Mouse (Mus musculus) adrenal gland, adult 2 months (tissue): ENCODE measurements around the gene Dlgap5. TPM values are rescaled to one million over a fixed set of nuclear protein-coding genes. Genes with fewer than 3 reads are reported as not detected.
A peak's percentile ranks its signal among the peaks of the same experiment; 100 is the strongest.

Source experiments
- DNase-seq: peaks from one replicate; pipeline ENCODE4 v3.0.0; 2021
- polyA plus RNA-seq: library from polyadenylated mRNA; depleted of rRNA; stranded (reverse); fragments of >200 nt; gene quantifications from 2 replicates; pipeline ENCODE4 v1.2.3, GENCODE M21; 2012; rRNA removed
- total RNA-seq, 2 experiments: library from RNA; stranded (reverse); gene quantifications; 2 replicates each; pipeline ENCODE4 v1.2.3; 2021

Gene Dlgap5
- total and polyA plus RNA-seq, 3 experiments = 0.27 to 1.4 (median 1.1) TPM

DNA sequence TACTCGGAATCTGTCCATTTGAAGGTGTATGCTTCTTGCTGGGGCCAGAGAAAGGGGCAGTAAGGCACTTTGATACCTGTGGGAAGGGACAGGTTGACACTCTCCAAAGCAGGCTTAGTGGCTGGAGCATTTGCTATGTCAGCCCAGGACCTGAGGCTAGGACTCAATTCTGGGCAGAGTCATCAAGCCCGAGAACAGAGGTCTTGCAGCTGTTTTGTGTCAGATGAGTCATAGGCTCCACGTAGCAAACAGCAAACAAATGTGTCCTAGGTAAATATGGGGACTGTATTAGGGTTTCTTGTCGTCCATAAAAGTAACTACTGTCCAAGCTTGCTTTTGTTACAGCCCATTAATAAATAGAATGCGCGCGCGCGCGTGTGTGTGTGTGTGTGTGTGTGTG is 65.9 kb downstream of the Dlgap5 start:
- no peak for DNase-seq

DNA sequence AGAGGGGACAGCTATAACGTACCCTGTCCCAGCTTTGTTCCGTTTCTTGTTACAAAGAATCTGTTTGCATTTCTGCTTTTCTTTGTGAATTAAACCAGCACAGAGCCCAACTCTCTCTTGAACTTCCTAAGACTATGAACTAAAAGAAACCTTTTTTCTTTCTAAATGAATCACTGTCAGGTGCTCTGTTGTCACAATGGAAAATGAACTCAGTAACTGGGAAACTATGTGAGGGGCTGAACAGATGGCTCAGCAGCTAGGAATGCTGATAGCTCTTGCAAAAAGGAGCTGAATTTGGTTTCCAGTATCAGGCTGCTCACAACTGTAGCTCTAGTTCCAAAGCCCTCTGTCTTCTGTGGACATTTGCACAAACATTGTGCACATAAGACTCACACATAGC is 67.2 kb downstream of the Dlgap5 start:
- DNase-seq = no peak

DNA sequence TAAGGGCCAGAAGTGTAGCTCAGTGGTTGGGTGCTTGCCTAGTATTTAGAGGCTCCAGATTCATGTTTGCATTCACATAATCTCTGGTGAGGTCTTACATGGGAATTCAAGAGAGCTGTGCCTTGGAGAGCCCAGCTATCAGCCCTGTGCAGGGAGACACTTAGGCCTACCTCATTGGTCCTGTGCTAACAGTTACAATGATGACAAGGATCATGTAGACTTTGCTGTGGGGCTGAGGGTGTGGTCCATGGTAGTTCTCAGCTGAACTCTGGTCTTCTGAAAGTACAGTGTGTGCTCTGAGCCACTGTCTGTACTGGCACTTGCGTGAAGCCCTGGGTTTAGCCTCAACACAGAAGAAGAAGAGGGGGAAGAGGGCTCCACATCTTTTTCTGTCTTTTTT is 71.5 kb downstream of the Dlgap5 start:
- DNase-seq = no peak

DNA sequence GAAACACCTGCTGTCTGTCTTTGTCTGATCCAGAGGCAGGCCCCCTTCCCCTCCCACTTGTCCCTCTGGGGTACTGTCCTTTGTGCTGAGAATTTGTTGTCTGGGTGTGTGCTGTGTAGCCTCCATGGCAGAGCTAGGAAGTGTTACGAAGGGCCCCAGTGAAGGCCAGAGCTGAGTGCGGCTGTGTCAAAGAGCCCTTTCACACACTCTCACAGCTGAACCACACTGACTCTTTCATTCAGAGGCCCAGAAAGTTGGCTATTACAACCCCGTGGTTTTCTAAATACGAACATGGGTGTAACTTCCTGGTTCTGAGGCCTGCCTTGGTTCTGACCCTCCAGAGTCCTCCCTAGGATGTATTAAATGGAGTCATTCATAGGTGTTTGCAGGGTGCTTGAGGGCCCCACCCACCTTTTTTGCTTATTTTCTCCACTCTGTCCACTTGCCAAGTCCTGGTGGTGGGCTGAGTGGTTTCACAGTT is 76.4 kb downstream of the Dlgap5 start:
- DNase-seq = no peak

DNA sequence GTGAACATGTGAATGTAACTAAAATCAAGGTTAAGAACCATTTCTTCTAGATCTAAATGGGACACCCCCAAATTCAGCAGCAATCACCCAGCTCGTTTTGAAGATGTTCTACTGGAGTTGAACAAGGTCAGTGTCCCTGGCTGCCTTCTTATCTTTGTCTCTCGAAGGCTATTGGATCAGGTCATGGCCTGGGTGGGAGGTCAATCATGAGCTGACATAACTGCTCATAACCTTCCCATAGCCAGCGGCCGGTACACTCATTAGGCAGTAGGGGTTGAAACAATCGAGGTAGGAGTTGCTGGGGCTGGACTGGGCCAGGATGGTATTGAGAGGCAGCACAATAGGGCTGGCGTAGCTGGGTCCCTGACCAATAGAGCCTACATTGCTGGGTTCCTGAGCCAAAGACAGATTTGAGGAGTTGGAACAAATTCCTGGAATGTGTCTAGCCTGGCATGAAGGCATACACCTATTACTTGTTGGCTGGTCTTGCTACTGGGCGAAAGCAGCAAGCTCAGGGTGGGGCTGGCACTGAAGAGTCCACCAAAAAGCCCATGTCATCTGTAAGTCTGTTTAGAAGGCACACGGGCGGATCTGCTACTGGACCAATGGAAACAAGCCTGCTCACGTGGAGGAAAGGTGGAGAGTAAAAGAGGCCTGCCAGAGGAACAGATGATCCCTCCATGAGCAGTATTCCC is 77.8 kb downstream of the Dlgap5 start:
- peak; percentile 40 for DNase-seq

Other genes starting within 250 kb of the Dlgap5 start
- gene Gch1, start 229.0 kb downstream of the Dlgap5 start, total RNA-seq = 10 to 100 TPM; 77.0 to 85.2 TPM
- gene Gch1, start 229.0 kb downstream of the Dlgap5 start, polyA plus RNA-seq = 72.9 and 82.2 TPM in 2 replicates
- gene Wdhd1, start 141.6 kb downstream of the Dlgap5 start, total RNA-seq = 1 to 10 TPM; 2.0 to 3.0 TPM
- gene Wdhd1, start 141.6 kb downstream of the Dlgap5 start, polyA plus RNA-seq = 0.13 and 0.28 TPM in 2 replicates
- gene Socs4, start 141.5 kb downstream of the Dlgap5 start, total RNA-seq = 10 to 100 TPM; 18.5 to 20.4 TPM
- gene Socs4, start 141.5 kb downstream of the Dlgap5 start, polyA plus RNA-seq = 1.4 and 1.6 TPM in 2 replicates
- 10 to 100 TPM; 63.1 to 86.9 TPM for gene Mapk1ip1l, start 120.1 kb downstream of the Dlgap5 start, total RNA-seq
- 32.4 and 39.5 TPM in 2 replicates for gene Mapk1ip1l, start 120.1 kb downstream of the Dlgap5 start, polyA plus RNA-seq
- 10 to 100 TPM; 13.1 to 19.2 TPM for gene Lgals3, start 50.7 kb downstream of the Dlgap5 start, total RNA-seq
- 57.6 and 60.8 TPM in 2 replicates for gene Lgals3, start 50.7 kb downstream of the Dlgap5 start, polyA plus RNA-seq
- 10 to 100 TPM; 18.2 to 37.0 TPM for gene Fbxo34, start 32.0 kb upstream of the Dlgap5 start, total RNA-seq
- gene Fbxo34, start 32.0 kb upstream of the Dlgap5 start, polyA plus RNA-seq = 13.1 and 15.8 TPM in 2 replicates
- 10 to 100 TPM; 13.9 to 14.0 TPM for gene Atg14, start 152.2 kb upstream of the Dlgap5 start, total RNA-seq
- gene Atg14, start 152.2 kb upstream of the Dlgap5 start, polyA plus RNA-seq = 11.1 and 17.8 TPM in 2 replicates
- gene Ktn1, start 230.0 kb upstream of the Dlgap5 start, total RNA-seq = 10 to 100 TPM; 38.3 to 55.1 TPM
- 2.1 and 3.4 TPM in 2 replicates for gene Ktn1, start 230.0 kb upstream of the Dlgap5 start, polyA plus RNA-seq